Mouse (Mus musculus) thymus, postnatal 0 days (tissue): Measurements from ENCODE around the gene Pcbd2. TPM values are rescaled to one million over a fixed set of nuclear protein-coding genes. Genes with fewer than 3 reads are reported as not detected.
"Not testable (repeated sequence)": the region's sequence is repeated elsewhere in the genome, so short reads cannot be mapped to it uniquely, and the experiment has no call there.

Experiments used
- DNase-seq: peaks from one replicate; pipeline ENCODE4 v3.0.0-alpha.2; 2015; ENCODE audit warnings: low spot score
- polyA plus RNA-seq: library from polyadenylated mRNA; unstranded; fragments of >200 nt; fragmentation: Nextera tagmentation; extraction: Ambion mirVana; gene quantifications from 2 replicates; pipeline ENCODE4 v1.2.1, GENCODE M21; 2015

Pcbd2 gene
- polyA plus RNA-seq, result 56.1 and 63.8 TPM in 2 replicates

GRCm38 (mm10) chr13:55727120-55727838 is at the start of gene Pcbd2:
TSS of gene Pcbd2 (plus strand) at chr13:55727368.
- DNase-seq, result peak; percentile 85

- DNase-seq, result no peak
Observed at GRCm38 (mm10) chr13:55682201-55682600, 45.0 kb upstream of the Pcbd2 start.

- no peak for DNase-seq
Observed at GRCm38 (mm10) chr13:55683581-55683980, 43.6 kb upstream of the Pcbd2 start.

GRCm38 (mm10) chr13:55686107-55686633 is 41.0 kb upstream of the Pcbd2 start:
- DNase-seq, result no peak

GRCm38 (mm10) chr13:55687927-55688602 is 39.1 kb upstream of the Pcbd2 start:
- no peak for DNase-seq

- peak; percentile 95 for DNase-seq
Observed at GRCm38 (mm10) chr13:55692535-55693242, 34.5 kb upstream of the Pcbd2 start, which contains the start of gene B230219D22Rik. TSS of gene B230219D22Rik (plus strand) at chr13:55693124.

- peak; percentile 74 for DNase-seq
Observed at GRCm38 (mm10) chr13:55693243-55693721, 33.9 kb upstream of the Pcbd2 start.

- DNase-seq, result peak; percentile 38
Observed at GRCm38 (mm10) chr13:55694110-55694509, 33.1 kb upstream of the Pcbd2 start.

- not testable (repeated sequence) for DNase-seq
Observed at GRCm38 (mm10) chr13:55695989-55696388, 31.2 kb upstream of the Pcbd2 start.

GRCm38 (mm10) chr13:55704301-55704700 is 22.9 kb upstream of the Pcbd2 start:
- no peak for DNase-seq

GRCm38 (mm10) chr13:55712846-55713245 is 14.3 kb upstream of the Pcbd2 start:
- no peak for DNase-seq

GRCm38 (mm10) chr13:55714501-55715166 is 12.5 kb upstream of the Pcbd2 start, which contains the start of gene Txndc15:
TSS of gene Txndc15 (plus strand) at chr13:55714650.
- peak; percentile 87 for DNase-seq

- DNase-seq, result no peak
Observed at GRCm38 (mm10) chr13:55715167-55715512, 12.0 kb upstream of the Pcbd2 start.

GRCm38 (mm10) chr13:55715908-55716510 is 11.2 kb upstream of the Pcbd2 start:
- peak; percentile 67 for DNase-seq

GRCm38 (mm10) chr13:55721516-55721915 is 5.7 kb upstream of the Pcbd2 start:
- DNase-seq, result no peak

GRCm38 (mm10) chr13:55721995-55722394 is 5.2 kb upstream of the Pcbd2 start:
- DNase-seq, result no peak

- peak; percentile 6 for DNase-seq
Observed at GRCm38 (mm10) chr13:55726598-55727119, 509 bp upstream of the Pcbd2 start.

GRCm38 (mm10) chr13:55727839-55728238 is 671 bp downstream of the Pcbd2 start:
- peak; percentile 89 for DNase-seq

GRCm38 (mm10) chr13:55730716-55731115 is 3.5 kb downstream of the Pcbd2 start:
- DNase-seq, result no peak

GRCm38 (mm10) chr13:55732121-55732520 is 5.0 kb downstream of the Pcbd2 start:
- DNase-seq, result no peak
